Mouse (Mus musculus): ENCODE measurements around the gene Mrps27. TPM values are rescaled to one million over a fixed set of nuclear protein-coding genes. Genes with fewer than 3 reads are reported as not detected.
"Not testable (repeated sequence)": the region's sequence is repeated elsewhere in the genome, so short reads cannot be mapped to it uniquely, and the experiment has no call there.

Gene Mrps27
- polyA plus RNA-seq, 1 experiment from 2014 or later = 44.6 TPM

DNA sequence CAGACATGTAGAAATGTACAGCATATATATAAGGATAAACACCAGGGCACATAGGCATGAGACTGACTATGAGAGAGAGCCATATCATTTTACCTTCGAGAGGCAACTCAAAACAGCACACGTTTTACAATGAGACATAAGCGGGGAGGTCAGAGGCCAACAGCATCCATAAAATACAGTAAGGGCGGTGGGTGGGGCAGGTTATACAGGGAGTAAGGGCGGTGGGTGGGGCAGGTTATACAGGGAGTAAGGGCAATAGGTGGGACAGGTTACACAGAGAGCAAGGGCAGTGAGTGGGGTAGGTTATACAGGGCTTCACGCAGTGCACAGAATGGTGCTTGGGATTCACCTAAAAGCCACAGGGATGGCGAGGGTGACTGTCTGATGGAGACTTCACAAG lies 24.1 kb upstream of the Mrps27 start:
- WGBS = 94% methylated on average over 7 of the region's 7 CpGs
- no peak overlapping the region for H3K27ac ChIP-seq (replicated peaks)
- no peak for ATAC-seq (ENCODE audit: low FRiP score, low read depth)
- H3K4me2 ChIP-seq = no peak overlapping the region
- no peaks in the 10 kb centered on the region for H3K9me3 ChIP-seq
- H3K9ac ChIP-seq = no peak overlapping the region
- H3K27me3 ChIP-seq = no peaks in the 10 kb centered on the region
- H3K4me3 ChIP-seq = no peak overlapping the region
- H3K4me1 ChIP-seq (replicated peaks) = no peaks in the 10 kb centered on the region
- peaks cover 30% of the 10 kb centered on the region for H3K36me3 ChIP-seq

DNA sequence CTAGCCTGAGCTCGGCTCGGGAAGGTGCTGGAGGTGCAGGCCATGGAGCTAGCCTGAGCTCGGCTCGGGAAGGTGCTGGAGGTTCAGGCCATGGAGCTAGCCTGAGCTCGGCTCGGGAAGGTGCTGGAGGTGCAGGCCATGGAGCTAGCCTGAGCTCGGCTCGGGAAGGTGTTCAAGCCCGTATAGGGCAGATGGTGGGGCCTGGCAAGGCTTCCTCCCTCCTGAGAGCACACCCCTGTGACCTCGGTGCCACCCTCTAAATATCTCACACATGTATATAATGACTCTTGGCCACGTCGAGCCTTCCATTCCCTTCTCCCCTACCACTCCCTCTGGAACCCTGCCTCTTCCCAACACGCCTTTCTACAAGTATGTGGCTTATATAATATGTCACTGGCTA lies 21.7 kb upstream of the Mrps27 start:
- not testable (repeated sequence) for H3K4me1 ChIP-seq (replicated peaks); H3K4me3 ChIP-seq; H3K4me2 ChIP-seq; H3K27me3 ChIP-seq; H3K27ac ChIP-seq (replicated peaks); H3K9me3 ChIP-seq; ATAC-seq (ENCODE audit: low FRiP score, low read depth); H3K9ac ChIP-seq
- H3K36me3 ChIP-seq = peaks cover 53% of the 10 kb centered on the region
- 90% methylated on average over 13 of the region's 13 CpGs for WGBS

DNA sequence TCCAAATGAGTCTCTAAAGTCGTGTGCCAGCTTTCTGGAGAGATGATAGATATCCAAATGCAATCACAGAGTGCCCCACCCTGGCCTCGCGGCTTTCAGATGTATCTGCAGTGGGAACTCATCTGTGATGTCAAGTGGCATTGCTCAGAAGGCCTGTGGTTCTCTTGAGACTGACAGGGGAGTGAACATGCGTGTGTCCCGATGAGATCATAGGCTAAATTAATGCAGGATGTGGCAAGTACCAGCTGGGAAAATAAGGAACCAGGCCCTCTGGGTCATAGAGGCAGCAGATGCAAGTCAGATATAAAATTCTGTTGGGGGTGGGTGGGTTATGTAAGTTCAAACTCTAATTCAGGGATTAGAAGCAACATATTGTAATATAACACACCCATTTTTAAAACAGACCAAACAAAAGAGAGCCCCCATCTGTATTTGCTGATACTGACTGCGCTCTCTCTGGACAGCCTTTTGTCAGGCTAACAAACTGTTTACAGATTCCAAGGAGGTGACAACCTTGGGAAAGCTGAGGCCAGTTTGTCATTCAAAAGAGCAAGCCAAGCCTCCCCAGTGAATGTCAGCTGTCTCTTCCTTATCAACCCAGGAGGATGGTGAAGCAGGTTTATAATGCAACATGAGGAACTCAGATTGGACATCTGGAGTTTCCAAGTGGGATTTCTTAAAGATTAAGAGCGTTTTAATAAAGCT lies 20.8 kb upstream of the Mrps27 start:
- Histone ChIP-seq H3K27ac (replicated peaks) (no peak overlapping the region), H3K27me3 (no peaks in the 10 kb centered on the region), H3K36me3 (peaks cover 59% of the 10 kb centered on the region), H3K9ac (no peak overlapping the region), H3K9me3 (no peaks in the 10 kb centered on the region), H3K4me3 (no peak overlapping the region), H3K4me1 (replicated peaks) (no peaks in the 10 kb centered on the region), H3K4me2 (no peak overlapping the region)
- WGBS = 68% methylated on average over 7 of the region's 7 CpGs
- ATAC-seq (ENCODE audit: low FRiP score, low read depth) = 0 out of 2 replicates have a peak, but pooled peaks have one; percentile 42

DNA sequence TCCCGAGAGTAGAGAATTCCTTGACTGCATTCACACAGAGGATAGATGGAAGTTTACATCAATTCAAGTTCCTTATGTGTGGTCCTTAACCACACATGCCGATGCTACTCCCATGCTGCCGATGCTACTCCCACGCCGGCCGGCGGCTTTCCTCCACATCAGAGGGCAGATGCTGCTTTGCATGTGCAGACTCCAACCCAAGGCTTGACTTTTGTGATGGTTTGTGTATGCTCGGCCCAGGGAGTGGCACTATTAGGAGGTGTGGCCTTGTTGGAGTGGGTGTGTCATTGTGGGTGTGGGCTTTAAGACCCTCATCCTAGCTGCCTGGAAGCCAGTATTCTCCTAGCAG lies 20.3 kb upstream of the Mrps27 start:
- H3K36me3 ChIP-seq = peaks cover 64% of the 10 kb centered on the region
- not testable (repeated sequence) for H3K27me3 ChIP-seq; H3K9me3 ChIP-seq; H3K4me2 ChIP-seq; H3K27ac ChIP-seq (replicated peaks); H3K4me1 ChIP-seq (replicated peaks); ATAC-seq (ENCODE audit: low FRiP score, low read depth); H3K4me3 ChIP-seq; H3K9ac ChIP-seq
- 90% methylated on average over 8 of the region's 8 CpGs for WGBS

DNA sequence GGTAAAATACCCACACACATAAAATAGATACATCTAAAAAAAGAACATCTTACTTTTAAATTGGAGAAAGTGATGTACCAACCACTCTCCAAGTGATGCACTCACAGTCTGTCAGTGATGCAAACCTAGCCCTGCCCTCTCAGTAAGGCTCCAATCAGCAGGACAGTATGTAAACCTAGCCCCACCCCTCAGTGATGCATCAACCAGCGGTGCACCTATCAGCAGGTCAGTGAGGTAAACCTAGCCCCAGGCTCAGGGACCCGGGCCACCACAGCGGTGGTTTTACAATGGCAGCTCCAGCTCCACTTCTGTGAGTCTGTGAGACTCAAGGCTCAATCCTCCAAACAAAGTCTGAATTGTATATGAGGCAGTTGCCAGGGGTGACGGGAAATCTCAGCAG lies 13.3 kb upstream of the Mrps27 start:
- Histone ChIP-seq H3K9me3 (no peaks in the 10 kb centered on the region), H3K27me3 (no peaks in the 10 kb centered on the region), H3K36me3 (peaks cover 87% of the 10 kb centered on the region), H3K4me1 (replicated peaks) (no peaks in the 10 kb centered on the region), H3K4me2 (no peak overlapping the region), H3K4me3 (no peak overlapping the region), H3K9ac (no peak overlapping the region), H3K27ac (replicated peaks) (no peak overlapping the region)
- no peak for ATAC-seq (ENCODE audit: low FRiP score, low read depth)
- 68% methylated on average over 4 of the region's 4 CpGs for WGBS

DNA sequence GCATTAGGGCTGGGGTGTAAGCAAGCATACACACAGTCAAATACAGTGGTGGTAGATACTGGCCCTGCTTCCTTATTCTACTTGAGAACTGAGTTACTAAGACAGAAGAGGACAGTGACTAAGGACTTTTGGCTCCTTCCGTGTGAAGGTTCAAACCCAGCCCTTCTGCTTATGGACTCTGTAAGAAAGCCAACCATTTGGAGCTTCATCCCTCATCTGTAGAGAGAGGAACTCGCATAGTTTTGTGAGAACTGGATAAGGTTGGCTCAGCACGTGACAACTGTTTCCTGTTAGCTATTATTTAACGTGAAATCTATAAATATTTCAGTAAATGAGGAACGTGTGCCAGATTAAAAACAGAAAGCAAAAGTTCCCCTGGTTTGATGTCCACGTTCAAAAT lies 7.1 kb upstream of the Mrps27 start:
- Histone ChIP-seq H3K9me3 (no peaks in the 10 kb centered on the region), H3K4me2 (no peak overlapping the region), H3K4me3 (no peak overlapping the region), H3K27ac (replicated peaks) (no peak overlapping the region), H3K36me3 (peaks cover 76% of the 10 kb centered on the region), H3K27me3 (no peaks in the 10 kb centered on the region), H3K4me1 (replicated peaks) (0 out of 2 replicates have a peak, but pooled peaks cover 3% of the 10 kb centered on the region), H3K9ac (no peak overlapping the region)
- WGBS = 92% methylated on average over 6 of the region's 6 CpGs
- ATAC-seq (ENCODE audit: low FRiP score, low read depth) = no peak

DNA sequence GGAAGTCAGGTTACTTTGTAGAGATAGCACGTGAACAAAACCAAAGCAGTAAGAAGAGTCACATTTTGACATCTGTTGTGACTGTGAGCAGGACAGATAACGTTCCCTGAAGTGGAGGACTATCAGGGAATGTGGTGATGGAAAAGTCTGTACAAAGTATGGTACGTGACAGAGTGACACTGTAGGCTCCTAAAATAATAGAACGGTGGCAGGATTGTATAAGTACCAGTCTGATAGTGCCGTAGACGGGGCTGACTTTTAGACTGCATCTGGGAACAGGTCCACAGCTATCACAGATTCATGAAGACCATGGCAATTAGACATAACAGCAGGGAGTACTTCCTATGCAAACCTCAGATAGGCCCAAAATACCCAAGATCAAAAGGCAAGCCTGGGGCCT lies 3.1 kb upstream of the Mrps27 start:
- no peak for ATAC-seq (ENCODE audit: low FRiP score, low read depth)
- no peak overlapping the region for H3K4me3 ChIP-seq
- WGBS = 95% methylated on average over 6 of the region's 6 CpGs
- H3K36me3 ChIP-seq = peaks cover 50% of the 10 kb centered on the region
- H3K4me1 ChIP-seq (replicated peaks) = peaks cover 20% of the 10 kb centered on the region
- no peak overlapping the region for H3K27ac ChIP-seq (replicated peaks)
- H3K9ac ChIP-seq = no peak overlapping the region
- no peak overlapping the region for H3K4me2 ChIP-seq
- no peaks in the 10 kb centered on the region for H3K9me3 ChIP-seq
- H3K27me3 ChIP-seq = no peaks in the 10 kb centered on the region

DNA sequence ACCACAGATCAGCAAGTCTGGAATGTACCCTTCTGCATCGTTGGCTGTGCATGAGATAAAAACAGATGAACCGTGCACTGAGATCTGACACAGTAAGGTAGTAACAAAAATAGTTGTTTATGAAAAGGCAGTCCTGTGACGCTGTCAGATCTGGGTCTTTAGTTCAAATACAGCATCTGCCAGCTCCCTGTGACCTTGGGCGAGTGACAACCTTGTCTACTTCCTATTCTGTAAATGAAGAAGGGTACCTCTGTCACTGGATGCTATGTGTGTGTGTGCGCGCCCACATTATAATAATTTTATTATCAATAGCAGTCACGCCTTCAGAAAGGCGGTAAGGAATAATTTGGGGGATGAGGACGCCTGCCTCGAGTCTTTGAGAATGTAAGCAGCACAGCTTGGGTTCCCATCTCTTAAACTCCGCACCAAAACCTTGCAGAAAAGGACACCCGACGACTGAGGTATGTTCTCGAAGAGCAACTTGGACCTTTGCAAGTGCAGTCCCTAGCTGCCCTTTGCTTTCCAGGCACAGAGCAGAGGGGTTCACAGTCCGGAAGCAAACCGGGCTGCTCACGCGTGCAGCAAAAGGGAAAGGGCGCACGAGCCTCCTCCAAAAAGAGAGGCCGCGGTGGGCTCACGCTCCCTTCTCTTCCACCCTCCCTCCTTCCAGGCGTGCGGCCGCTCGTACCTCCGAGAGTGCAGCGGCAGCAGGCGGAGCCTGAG lies 549 bp upstream of the Mrps27 start:
- Histone ChIP-seq H3K27ac (replicated peaks) (peak overlapping the region; percentile 88), H3K4me3 (peak overlapping the region; percentile 66), H3K4me2 (peak overlapping the region; percentile 69), H3K36me3 (peaks cover 42% of the 10 kb centered on the region), H3K9me3 (no peaks in the 10 kb centered on the region), H3K9ac (peak overlapping the region; percentile 78), H3K4me1 (replicated peaks) (peaks cover 20% of the 10 kb centered on the region), H3K27me3 (no peaks in the 10 kb centered on the region)
- peak; percentile 89; the same call in 1 of the 2 replicates for ATAC-seq (ENCODE audit: low FRiP score, low read depth)
- WGBS = 3% methylated on average over 30 of the region's 30 CpGs

DNA sequence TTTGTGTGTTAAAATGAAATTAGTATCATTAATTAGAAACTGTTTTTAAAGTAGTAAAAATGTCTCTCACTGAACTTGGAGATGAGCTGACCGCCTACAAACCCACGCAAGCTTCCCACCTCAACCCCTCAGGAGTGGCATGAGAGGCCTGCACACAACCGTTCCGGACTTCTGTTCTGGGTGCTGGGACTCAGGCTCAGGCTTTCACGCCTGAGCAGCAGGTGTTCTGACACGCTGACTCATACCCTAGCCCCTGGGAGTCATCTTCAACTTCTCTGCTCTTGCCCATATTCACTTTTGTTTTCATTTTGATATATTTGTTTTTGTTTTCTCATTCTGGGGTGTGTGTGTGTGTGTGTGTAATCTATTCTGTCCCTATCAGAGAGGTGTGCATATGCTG lies 5.4 kb downstream of the Mrps27 start:
- 95% methylated on average over 6 of the region's 6 CpGs for WGBS
- no peak for ATAC-seq (ENCODE audit: low FRiP score, low read depth)
- H3K4me3 ChIP-seq = no peak overlapping the region

DNA sequence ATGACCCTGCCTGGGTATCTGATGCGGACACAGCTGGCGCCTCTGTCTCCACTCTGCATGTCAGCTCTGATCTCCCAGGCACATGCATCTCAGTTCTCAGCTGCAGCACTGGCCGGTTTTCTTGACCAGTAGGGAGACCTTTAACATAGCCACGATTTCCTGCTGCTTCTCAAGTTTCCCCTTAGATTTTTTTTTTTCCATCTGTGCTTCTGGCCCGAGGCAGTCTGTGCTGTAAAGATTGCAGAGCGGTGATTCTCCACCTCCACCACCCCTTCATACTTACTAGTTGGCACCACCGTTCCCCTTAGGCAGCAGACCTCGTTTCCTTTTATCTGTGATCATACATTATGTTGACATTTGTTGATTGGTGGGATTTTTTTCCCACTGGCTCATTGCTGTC lies 6.6 kb downstream of the Mrps27 start:
- Histone ChIP-seq H3K9me3 (no peaks in the 10 kb centered on the region), H3K4me1 (replicated peaks) (peaks cover 10% of the 10 kb centered on the region), H3K27me3 (no peaks in the 10 kb centered on the region), H3K27ac (replicated peaks) (no peak overlapping the region), H3K9ac (no peak overlapping the region), H3K4me2 (no peak overlapping the region), H3K4me3 (no peak overlapping the region), H3K36me3 (peaks cover 10% of the 10 kb centered on the region)
- 79% methylated on average over 8 of the region's 8 CpGs for WGBS
- ATAC-seq (ENCODE audit: low FRiP score, low read depth) = no peak

More for the DNA sequence above, 5.4 kb downstream of the Mrps27 start:
- Histone ChIP-seq H3K4me2 (no peak overlapping the region), H3K36me3 (peaks cover 10% of the 10 kb centered on the region), H3K9me3 (no peaks in the 10 kb centered on the region), H3K4me1 (replicated peaks) (peaks cover 19% of the 10 kb centered on the region), H3K27ac (replicated peaks) (no peak overlapping the region), H3K9ac (no peak overlapping the region), H3K27me3 (no peaks in the 10 kb centered on the region)

DNA sequence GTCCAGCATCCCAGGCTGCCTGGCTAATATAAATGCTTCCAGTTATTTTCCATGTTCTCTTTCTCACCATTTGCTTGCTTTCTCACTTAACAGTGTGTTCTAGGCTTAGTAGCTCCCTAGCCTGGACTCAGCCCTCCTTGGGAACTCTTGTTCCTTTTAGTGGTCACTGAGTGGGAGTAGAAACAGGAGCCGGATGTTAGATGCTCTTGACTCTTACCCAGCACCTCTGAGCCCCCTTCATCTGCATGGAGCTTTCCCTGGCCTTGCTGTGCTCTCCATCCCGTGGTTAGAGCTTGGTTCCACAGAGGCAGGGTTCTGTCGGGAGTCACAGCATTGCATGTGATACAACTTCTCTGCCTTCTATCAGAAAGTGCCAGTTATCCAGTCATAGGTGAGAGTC lies 7.0 kb downstream of the Mrps27 start:
- Histone ChIP-seq H3K9me3 (no peaks in the 10 kb centered on the region), H3K4me1 (replicated peaks) (peaks cover 10% of the 10 kb centered on the region), H3K27ac (replicated peaks) (no peak overlapping the region), H3K4me3 (no peak overlapping the region), H3K27me3 (no peaks in the 10 kb centered on the region), H3K36me3 (peaks cover 10% of the 10 kb centered on the region), H3K4me2 (no peak overlapping the region), H3K9ac (no peak overlapping the region)
- ATAC-seq (ENCODE audit: low FRiP score, low read depth) = no peak
- 86% methylated on average over 3 of the region's 3 CpGs for WGBS

DNA sequence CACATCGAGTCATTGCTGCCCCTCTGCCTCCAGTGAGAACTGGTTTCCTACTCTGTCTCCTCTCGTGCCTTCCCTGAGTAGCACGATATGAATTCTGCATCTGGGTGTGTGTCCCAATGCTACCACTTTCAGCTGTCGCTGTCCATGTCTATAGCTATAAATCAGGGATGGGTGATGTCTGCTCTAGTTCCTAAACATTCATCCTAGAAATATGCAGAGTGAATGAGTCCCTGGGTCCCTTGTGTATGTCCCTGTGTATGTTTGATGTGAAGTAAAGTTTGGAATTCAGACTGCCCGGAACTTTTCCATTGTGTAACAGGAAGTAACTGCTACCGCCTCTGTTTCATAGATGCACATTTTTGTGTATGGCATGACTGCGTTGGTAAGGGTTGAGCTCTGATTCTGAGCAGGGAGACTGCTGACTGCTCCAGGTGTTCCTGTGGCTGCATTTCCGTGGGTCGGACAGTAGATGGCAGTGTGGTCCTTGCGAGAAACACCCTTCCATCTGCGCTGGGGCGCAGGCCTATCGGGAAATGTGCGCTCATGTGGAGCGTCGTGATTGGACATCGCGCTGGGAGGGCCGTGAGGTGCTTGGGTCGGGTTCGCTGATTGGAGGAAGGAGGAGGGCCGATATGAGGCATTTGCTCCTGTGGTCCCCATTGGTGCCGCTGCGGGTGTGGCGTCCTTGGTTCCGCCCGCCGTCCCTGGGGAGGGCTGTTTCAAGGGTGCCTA lies 8.3 kb downstream of the Mrps27 start:
- 12% methylated on average over 28 of the region's 28 CpGs for WGBS
- Histone ChIP-seq H3K27me3 (no peaks in the 10 kb centered on the region), H3K27ac (replicated peaks) (peak overlapping the region; percentile 86), H3K4me2 (peak overlapping the region; percentile 61), H3K9me3 (no peaks in the 10 kb centered on the region), H3K36me3 (peaks cover 10% of the 10 kb centered on the region), H3K9ac (peak overlapping the region; percentile 37; the same call in 1 of the 2 replicates), H3K4me3 (peak overlapping the region; percentile 42), H3K4me1 (replicated peaks) (peaks cover 10% of the 10 kb centered on the region)
- ATAC-seq (ENCODE audit: low FRiP score, low read depth) = peak; percentile 100

Measured in hindbrain, embryonic 15.5 days (tissue).